Mouse (Mus musculus) liver, postnatal 0 days (tissue): Measurements from ENCODE around the gene Uqcr10.

Experiments
- CTCF ChIP-seq: sonication (generic); IDR thresholded peaks from 2 replicates; pipeline ENCODE4 v1.5.1; 2016; ENCODE audit warnings: antibody characterized with exemption, low read depth
- EP300 ChIP-seq: IDR thresholded peaks from 2 replicates; pipeline ENCODE4 v1.6.1; 2016; ENCODE audit warnings: antibody characterized with exemption, low read depth, mild to moderate bottlenecking

- TF ChIP-seq CTCF (no peak), EP300 (no peak)
Observed at GRCm38 (mm10) chr11:4660309-4661025, 43.7 kb downstream of the Uqcr10 start.
